Mouse (Mus musculus) G1E (cell line): ENCODE results near the gene Flvcr2. TPM values are rescaled to one million over a fixed set of nuclear protein-coding genes. Genes with fewer than 3 reads are reported as not detected.

Experiments
- ATAC-seq: 2 replicates; pipeline ENCODE4 v1.8.0; 2016; ENCODE audit warnings: mild to moderate bottlenecking; ENCODE audit not compliant: insufficient number of reproducible peaks, poor library complexity, low FRiP score, severe bottlenecking; ENCODE audit errors: extremely low read depth
- DNase-seq: peaks from one replicate; pipeline ENCODE4 v3.0.0; 2012; ENCODE audit warnings: low spot score
- H3K27me3 ChIP-seq: 2 replicates; pipeline ENCODE4 v1.6.1; 2012; ENCODE audit warnings: mild to moderate bottlenecking, low read length, inconsistent platforms; ENCODE audit not compliant: insufficient read depth
- H3K36me3 ChIP-seq: replicated peaks from 2 replicates; pipeline ENCODE3; 2012; ENCODE audit warnings: mild to moderate bottlenecking, inconsistent platforms
- H3K4me1 ChIP-seq: 2 replicates; pipeline ENCODE4 v1.6.1; 2012; ENCODE audit warnings: low read depth, low read length, inconsistent platforms, mixed read lengths; ENCODE audit not compliant: insufficient read depth
- H3K4me3 ChIP-seq: 2 replicates; pipeline ENCODE4 v1.5.1; 2012; ENCODE audit warnings: low read depth, mild to moderate bottlenecking, inconsistent platforms, low read length, moderate library complexity, mixed read lengths
- H3K9me3 ChIP-seq: replicated peaks from 2 replicates; pipeline ENCODE4 v1.6.1; 2012; ENCODE audit warnings: inconsistent platforms
- CTCF ChIP-seq: IDR thresholded peaks from 2 replicates; pipeline ENCODE4 v1.5.1; 2012; ENCODE audit warnings: low read depth, low read length, inconsistent platforms, mixed read lengths
- GATA1 ChIP-seq: IDR thresholded peaks from 2 replicates; pipeline ENCODE4 v1.6.1; 2012; ENCODE audit warnings: borderline replicate concordance, low read length, inconsistent platforms, mixed read lengths
- GATA2 ChIP-seq: IDR thresholded peaks from 2 replicates; pipeline ENCODE4 v1.6.1; 2012; ENCODE audit warnings: low read depth, low read length, inconsistent platforms, borderline replicate concordance
- POLR2AphosphoS5 ChIP-seq: IDR thresholded peaks from 2 replicates; pipeline ENCODE4 v1.6.1; 2012; ENCODE audit warnings: low read depth, low read length, inconsistent platforms; ENCODE audit not compliant: insufficient replicate concordance
- TAL1 ChIP-seq: conservative IDR thresholded peaks from 2 replicates; pipeline ENCODE4 v1.6.1; 2012; ENCODE audit warnings: low read depth, low read length, inconsistent platforms, mixed read lengths
- polyA plus RNA-seq: library from polyadenylated mRNA; stranded (reverse); fragments of >175 nt; gene quantifications from 2 replicates; pipeline ENCODE4 v1.2.3, GENCODE M21; 2012
- total RNA-seq, 2 experiments: library from RNA; stranded (forward) in 1 of 2; stranded (reverse) in 1 of 2; fragments of 200-1000 nt in 1 of 2; fragments of >200 nt in 1 of 2; fragmentation: Nextera tagmentation in 1 of 2; gene quantifications; 2 replicates each; pipeline ENCODE4 v1.2.3; 2014 to 2017

The Flvcr2 gene
- total and polyA plus RNA-seq, 3 experiments = 0.16 TPM; not detected in 2

GRCm38 (mm10) chr12:85704566-85704965 lies 41.8 kb upstream of the Flvcr2 start:
- Histone ChIP-seq H3K4me3 (no peak overlapping the region), H3K27me3 (peaks cover 33% of the 10 kb centered on the region), H3K4me1 (peaks cover 23% of the 10 kb centered on the region), H3K36me3 (no peaks in the 10 kb centered on the region), H3K9me3 (no peaks in the 10 kb centered on the region)
- ATAC-seq (no peak), DNase-seq (peak; percentile 43)
- TF ChIP-seq TAL1 (no peak), CTCF (0 out of 2 replicates have a peak, but pooled peaks have one; percentile 2)

DNA sequence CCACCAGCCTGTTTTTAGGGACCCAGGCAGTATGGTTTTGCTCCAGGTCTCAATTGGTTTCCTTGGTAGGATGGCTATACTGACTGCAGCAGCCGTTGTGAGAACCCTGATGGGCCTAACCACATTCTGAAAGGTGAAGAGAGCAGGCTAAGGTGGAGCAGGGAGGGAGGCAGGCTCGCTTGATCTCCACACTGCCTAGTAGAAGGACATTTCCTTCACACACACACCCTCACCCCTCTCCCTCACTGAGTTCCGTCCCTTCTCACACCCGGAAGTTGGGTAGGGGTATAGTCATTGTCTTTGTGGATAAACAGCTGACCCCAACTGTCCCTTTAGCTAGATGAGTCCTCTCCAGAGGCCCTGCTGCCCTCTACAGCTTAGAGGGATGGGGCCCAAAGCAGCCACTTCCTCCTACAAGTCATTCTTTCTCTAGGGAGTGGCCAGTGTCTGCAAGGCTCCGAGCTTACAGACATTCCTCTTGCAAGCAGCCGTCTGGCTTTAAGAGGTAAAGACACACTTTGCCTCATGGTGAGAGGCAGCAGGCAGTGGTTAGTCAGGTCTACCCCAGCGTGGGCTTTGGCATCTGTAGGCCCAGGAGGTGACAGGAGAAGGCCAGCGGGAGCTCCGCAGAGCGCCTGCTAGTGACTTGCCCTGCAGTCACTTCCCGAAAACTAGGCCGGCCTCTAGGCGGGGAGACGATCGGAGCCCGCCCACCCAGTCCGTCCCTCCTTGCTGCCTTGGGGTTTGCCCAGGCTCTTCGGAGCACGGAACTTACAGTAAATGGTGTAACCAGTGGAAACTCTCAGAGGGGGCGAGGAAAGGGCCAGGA lies 41.1 kb upstream of the Flvcr2 start:
- H3K4me3 ChIP-seq = peak overlapping the region; percentile 64
- peak; percentile 89 for ATAC-seq
- peaks cover 39% of the 10 kb centered on the region for H3K27me3 ChIP-seq
- H3K4me1 ChIP-seq = peaks cover 23% of the 10 kb centered on the region
- TF ChIP-seq TAL1 (no peak), POLR2AphosphoS5 (no peak)
- peak; percentile 72 for DNase-seq
- no peaks in the 10 kb centered on the region for H3K9me3 ChIP-seq
- H3K36me3 ChIP-seq = no peaks in the 10 kb centered on the region

GRCm38 (mm10) chr12:85705831-85706530 lies 40.4 kb upstream of the Flvcr2 start:
- Histone ChIP-seq H3K9me3 (no peaks in the 10 kb centered on the region), H3K4me3 (peak overlapping the region; percentile 64; the same call in 1 of the 2 replicates), H3K36me3 (no peaks in the 10 kb centered on the region), H3K27me3 (peaks cover 42% of the 10 kb centered on the region), H3K4me1 (peaks cover 23% of the 10 kb centered on the region)
- TF ChIP-seq POLR2AphosphoS5 = no peak
- TF ChIP-seq GATA2 = no peak
- TF ChIP-seq TAL1 = no peak
- DNase-seq = no peak
- no peak for ATAC-seq

- ATAC-seq = no peak
- peaks cover 40% of the 10 kb centered on the region for H3K27me3 ChIP-seq
- no peak for TF ChIP-seq GATA2
- no peak for TF ChIP-seq POLR2AphosphoS5
- TF ChIP-seq TAL1 = no peak
- TF ChIP-seq GATA1 = no peak
- peaks cover 23% of the 10 kb centered on the region for H3K4me1 ChIP-seq
- DNase-seq = no peak
- no peak overlapping the region for H3K4me3 ChIP-seq
- no peaks in the 10 kb centered on the region for H3K36me3 ChIP-seq
- H3K9me3 ChIP-seq = no peaks in the 10 kb centered on the region
Observed at GRCm38 (mm10) chr12:85706906-85707305, 39.4 kb upstream of the Flvcr2 start.

- Histone ChIP-seq H3K4me3 (no peak overlapping the region), H3K4me1 (peaks cover 20% of the 10 kb centered on the region), H3K36me3 (no peaks in the 10 kb centered on the region), H3K27me3 (peaks cover 38% of the 10 kb centered on the region), H3K9me3 (no peaks in the 10 kb centered on the region)
- DNase-seq = no peak
- TF ChIP-seq POLR2AphosphoS5 = no peak
- TF ChIP-seq GATA1 = no peak
- TF ChIP-seq GATA2 = no peak
- TF ChIP-seq CTCF = no peak
- TF ChIP-seq TAL1 = no peak
- no peak for ATAC-seq
Observed at GRCm38 (mm10) chr12:85707391-85707790, 38.9 kb upstream of the Flvcr2 start.

GRCm38 (mm10) chr12:85708556-85708955 lies 37.8 kb upstream of the Flvcr2 start:
- no peak for TF ChIP-seq TAL1
- TF ChIP-seq CTCF = no peak
- TF ChIP-seq POLR2AphosphoS5 = no peak
- no peak for TF ChIP-seq GATA1
- TF ChIP-seq GATA2 = no peak
- ATAC-seq = no peak
- Histone ChIP-seq H3K9me3 (no peaks in the 10 kb centered on the region), H3K27me3 (peaks cover 28% of the 10 kb centered on the region), H3K36me3 (no peaks in the 10 kb centered on the region), H3K4me3 (no peak overlapping the region), H3K4me1 (peaks cover 19% of the 10 kb centered on the region)
- DNase-seq = no peak
